8 mouse cellular contexts compared by ENCODE assay signal in genomic region chr2:26907109-26907508, GRCm38 (mm10). TPM values are rescaled to one million over a fixed set of nuclear protein-coding genes. Genes with fewer than 3 reads are reported as not detected.
DNase-seq lines count a peak whose midpoint lies in the region; ATAC-seq and TF ChIP-seq lines count a peak whose summit lies in the region.

No protein-coding gene starts in this region.

- peaks cover 10% of the 10 kb centered on the region for H3K36me3 ChIP-seq in spleen, adult 2 months (ENCODE audit: control insufficient read depth, insufficient read depth, low read length)
- peaks cover 6% of the 10 kb centered on the region for H3K36me3 ChIP-seq in embryonic facial prominence, embryonic 11.5 days (replicated peaks; ENCODE audit: control insufficient read depth, insufficient read depth, low read depth, low read length)

- no peaks in the 10 kb centered on the region for H3K27me3 ChIP-seq in spleen, adult 2 months (ENCODE audit: control insufficient read depth, insufficient read depth, low read length)
- no peaks in the 10 kb centered on the region for H3K27me3 ChIP-seq in embryonic facial prominence, embryonic 11.5 days (ENCODE audit: control insufficient read depth, insufficient read depth, low read length)

- WGBS in spleen, adult 2 months: 50% methylated on average over 4 of the region's 4 CpGs
- 67% methylated on average over 4 of the region's 4 CpGs for WGBS in embryonic facial prominence, embryonic 11.5 days

- H3K27ac ChIP-seq in gastrocnemius, adult 2 months: no peak overlapping the region; the same call in 1 of the 2 replicates
- no peak overlapping the region for H3K27ac ChIP-seq in spleen, adult 2 months (ENCODE audit: insufficient read depth, low read length)
- no peak overlapping the region for H3K27ac ChIP-seq in embryonic facial prominence, embryonic 11.5 days (replicated peaks; ENCODE audit: low read depth, low read length)

- TF ChIP-seq POLR2A in spleen, adult 2 months (IDR thresholded peaks at IDR 0.05; ENCODE audit: low read depth, low read length): no peak

- intact Hi-C loops in gastrocnemius, adult 2 months (cut with DNase I): no loop called here

- no peak for ATAC-seq in embryonic facial prominence, embryonic 11.5 days (replicated peaks; ENCODE audit: insufficient number of reproducible peaks, low FRiP score, low TSS enrichment, low read depth)

- H3K4me1 ChIP-seq in spleen, adult 2 months (ENCODE audit: control insufficient read depth, insufficient read depth, insufficient read length): peaks cover 9% of the 10 kb centered on the region; the same call in 1 of the 2 replicates
- H3K4me1 ChIP-seq in embryonic facial prominence, embryonic 11.5 days (ENCODE audit: control insufficient read depth, insufficient read depth, low read length): no peaks in the 10 kb centered on the region

- no peaks in the 10 kb centered on the region for H3K9me3 ChIP-seq in embryonic facial prominence, embryonic 11.5 days (replicated peaks; ENCODE audit: control insufficient read depth, low read length)

- no peak overlapping the region for H3K9ac ChIP-seq in embryonic facial prominence, embryonic 11.5 days (replicated peaks; ENCODE audit: low read length)

- no peak overlapping the region for H3K4me3 ChIP-seq in gastrocnemius, adult 2 months
- no peak overlapping the region for H3K4me3 ChIP-seq in spleen, adult 2 months (ENCODE audit: extremely low read depth, insufficient read depth, insufficient read length)
- no peak overlapping the region for H3K4me3 ChIP-seq in embryonic facial prominence, embryonic 11.5 days (ENCODE audit: low read depth, low read length)

- H3K4me2 ChIP-seq in embryonic facial prominence, embryonic 11.5 days (ENCODE audit: low read depth, low read length): no peak overlapping the region

- TF ChIP-seq CTCF in gastrocnemius, adult 2 months (IDR thresholded peaks at IDR 0.05): peak; percentile 74
- peak; percentile 74; the same call in 1 of the 2 replicates for TF ChIP-seq CTCF in spleen, adult 2 months (IDR thresholded peaks at IDR 0.05; ENCODE audit: extremely low read depth, insufficient read depth, insufficient read length, insufficient replicate concordance)

- DNase-seq in gastrocnemius, adult 2 months: peak; percentile 59
- no peak for DNase-seq in gastrocnemius, postnatal 25 days
- DNase-seq in spleen, adult 2 months (ENCODE audit: low read depth in 1 of 2, low spot score in 2 of 2): peak in 1 of 2 experiments; percentile 39
- DNase-seq in spleen, adult 12 weeks (ENCODE audit: low spot score): no peak
- peak; percentile 56 for DNase-seq in embryonic facial prominence, embryonic 11.5 days (ENCODE audit: low spot score)
- DNase-seq in lung, postnatal 25 days (ENCODE audit: low spot score): peak; percentile 45
- no peak for DNase-seq in frontal cortex, postnatal 25 days (ENCODE audit: low spot score in 2 of 2)
- no peak for DNase-seq in layer of hippocampus, adult 9-10 months (ENCODE audit: low spot score)

RNA-seq across cellular contexts. Expression of gene Med22, which starts 3.4 kb away (rescaled TPM):
- total RNA-seq in gastrocnemius, adult 2 months (2021): 10 to 100 TPM; 15.4 to 19.0 TPM
- 10 to 100 TPM; 16.2 to 17.6 TPM for total RNA-seq in gastrocnemius, postnatal 25 days (2021)
- polyA plus RNA-seq in spleen, adult 2 months (2012; rRNA removed): 17.7 and 18.6 TPM in 2 replicates
- 49.2 and 53.5 TPM in 2 replicates for polyA plus RNA-seq in embryonic facial prominence, embryonic 11.5 days (2014; fragmentation: Nextera tagmentation; extraction: Ambion mirVana)

RNA-seq across cellular contexts. Expression of gene Rpl7a, which starts 3.5 kb away (rescaled TPM):
- 100 to 1,000 TPM; 261 to 309 TPM for total RNA-seq in gastrocnemius, adult 2 months (2021)
- 100 to 1,000 TPM; 236 to 242 TPM for total RNA-seq in gastrocnemius, postnatal 25 days (2021)
- polyA plus RNA-seq in spleen, adult 2 months (2012; rRNA removed): 496 and 521 TPM in 2 replicates
- 719 and 720 TPM in 2 replicates for polyA plus RNA-seq in embryonic facial prominence, embryonic 11.5 days (2014; fragmentation: Nextera tagmentation; extraction: Ambion mirVana)

RNA-seq across cellular contexts. Expression of gene Surf6, which starts 4.4 kb away (rescaled TPM):
- total RNA-seq in gastrocnemius, adult 2 months (2021): 10 to 100 TPM; 13.0 to 13.1 TPM
- total RNA-seq in gastrocnemius, postnatal 25 days (2021): 10 to 100 TPM; 10.3 to 12.0 TPM
- polyA plus RNA-seq in spleen, adult 2 months (2012; rRNA removed): 11.4 and 11.7 TPM in 2 replicates
- polyA plus RNA-seq in embryonic facial prominence, embryonic 11.5 days (2014; fragmentation: Nextera tagmentation; extraction: Ambion mirVana): 16.3 and 17.0 TPM in 2 replicates

RNA-seq across cellular contexts. Expression of gene Surf2, which starts 9.1 kb away (rescaled TPM):
- 10 to 100 TPM; 12.4 to 16.1 TPM for total RNA-seq in gastrocnemius, adult 2 months (2021)
- total RNA-seq in gastrocnemius, postnatal 25 days (2021): 10 to 100 TPM; 10.9 to 12.5 TPM
- polyA plus RNA-seq in spleen, adult 2 months (2012; rRNA removed): 19.1 and 19.6 TPM in 2 replicates
- 43.7 and 45.3 TPM in 2 replicates for polyA plus RNA-seq in embryonic facial prominence, embryonic 11.5 days (2014; fragmentation: Nextera tagmentation; extraction: Ambion mirVana)

RNA-seq across cellular contexts. Expression of gene Surf1, which starts 9.2 kb away (rescaled TPM):
- 10 to 100 TPM; 41.1 to 41.6 TPM for total RNA-seq in gastrocnemius, adult 2 months (2021)
- total RNA-seq in gastrocnemius, postnatal 25 days (2021): 10 to 100 TPM; 27.4 to 33.1 TPM
- 35.5 and 43.5 TPM in 2 replicates for polyA plus RNA-seq in spleen, adult 2 months (2012; rRNA removed)
- 49.8 and 51.0 TPM in 2 replicates for polyA plus RNA-seq in embryonic facial prominence, embryonic 11.5 days (2014; fragmentation: Nextera tagmentation; extraction: Ambion mirVana)

Comparison
In these comparisons a context has a peak if more than half of its experiments do, and no peak if none do; other contexts are left out.
1. DNase-seq: peak in gastrocnemius, adult 2 months (single experiment), embryonic facial prominence, embryonic 11.5 days (single experiment) and lung, postnatal 25 days (single experiment); none in gastrocnemius, postnatal 25 days (single experiment), spleen, adult 12 weeks (single experiment), frontal cortex, postnatal 25 days (0 of 2) and layer of hippocampus, adult 9-10 months (single experiment).